Mouse (Mus musculus): ENCODE results near the gene Fam124b. TPM values are rescaled to one million over a fixed set of nuclear protein-coding genes. Genes with fewer than 3 reads are reported as not detected.

Gene Fam124b
- under 1 TPM in 1 of 2 experiments, not detected in 1; 0.04 TPM for polyA plus RNA-seq (2012; fragmentation: generic; extraction: Trizol)

DNA sequence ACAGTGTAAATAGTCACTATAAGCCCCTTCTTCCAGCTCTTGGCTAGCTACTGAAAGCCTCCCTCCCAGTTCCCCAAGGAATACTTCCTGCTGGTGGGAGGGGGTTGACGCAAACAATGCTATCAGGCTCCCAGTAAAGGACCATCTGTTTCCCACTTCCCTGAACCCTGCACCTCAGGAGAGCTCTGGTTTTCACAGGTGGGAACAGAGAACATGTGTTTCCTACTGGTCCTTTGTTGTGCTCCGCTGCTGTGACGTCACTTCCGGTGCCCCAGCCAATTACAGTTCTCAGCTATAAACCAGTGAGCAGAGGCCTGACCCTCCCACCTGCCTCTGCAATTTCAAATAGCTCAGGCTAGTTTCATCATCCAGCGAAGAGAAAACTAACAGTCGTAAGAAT, at the start of gene Fam124b:
Gene Fam124b, minus strand, starts transcription at position 206 of the 400 bp plus-strand sequence.

Other genes starting within 250 kb of the Fam124b start
- 10 to 100 TPM in 1 of 2 experiments, 1 to 10 TPM in 1; 2.3 to 29.8 TPM for gene Cul3, start 122.0 kb upstream of the Fam124b start, polyA plus RNA-seq (2012; fragmentation: generic; extraction: Trizol)
- gene Gm45261, start 243.0 kb upstream of the Fam124b start, polyA plus RNA-seq (2012; fragmentation: generic; extraction: Trizol) = under 1 TPM in 1 of 2 experiments, not detected in 1; 0.33 TPM

Measured in C3H10T1/2 (cell line).